Mouse (Mus musculus) ES-Bruce4 (cell line): ENCODE data around the gene 1700008O03Rik. TPM values are rescaled to one million over a fixed set of nuclear protein-coding genes. Genes with fewer than 3 reads are reported as not detected.

Source experiments
- H3K27ac ChIP-seq: 2 replicates; pipeline ENCODE4 v1.5.1; 2012; ENCODE audit warnings: low read length, inconsistent platforms; ENCODE audit not compliant: insufficient read depth
- H3K27me3 ChIP-seq: 2 replicates; pipeline ENCODE4 v1.6.1; 2012; ENCODE audit warnings: mild to moderate bottlenecking, low read length, inconsistent platforms; ENCODE audit not compliant: control insufficient read depth, poor library complexity, insufficient read depth, severe bottlenecking
- H3K36me3 ChIP-seq: 2 replicates; pipeline ENCODE4 v1.6.1; 2012; ENCODE audit warnings: inconsistent platforms, mild to moderate bottlenecking, low read length, moderate library complexity; ENCODE audit not compliant: control insufficient read depth, poor library complexity, insufficient read depth, severe bottlenecking
- H3K4me1 ChIP-seq: one replicate; pipeline ENCODE4 v1.8.1; 2011; ENCODE audit warnings: low read length; ENCODE audit not compliant: control insufficient read depth, insufficient read depth
- H3K4me3 ChIP-seq: 2 replicates; pipeline ENCODE4 v1.5.1; 2011; ENCODE audit warnings: low read depth, mild to moderate bottlenecking, low read length
- H3K9ac ChIP-seq: 2 replicates; pipeline ENCODE4 v1.6.1; 2012; ENCODE audit warnings: low read depth, mild to moderate bottlenecking, inconsistent platforms; ENCODE audit not compliant: poor library complexity, severe bottlenecking
- H3K9me3 ChIP-seq: replicated peaks from 2 replicates; pipeline ENCODE4 v1.6.1; 2012; ENCODE audit warnings: mild to moderate bottlenecking, low read length, inconsistent platforms; ENCODE audit not compliant: control insufficient read depth, poor library complexity, insufficient read depth, severe bottlenecking
- CTCF ChIP-seq: IDR thresholded peaks from one replicate; pipeline ENCODE4 v1.8.1; 2011; ENCODE audit warnings: low read depth, low read length
- EP300 ChIP-seq: IDR thresholded peaks from 2 replicates; pipeline ENCODE4 v1.6.1; 2011; ENCODE audit warnings: low read depth, low read length; ENCODE audit not compliant: insufficient read depth
- POLR2A ChIP-seq: IDR thresholded peaks from one replicate; pipeline ENCODE4 v1.8.1; 2011; ENCODE audit warnings: low read length; ENCODE audit not compliant: insufficient read depth
- polyA plus RNA-seq: library from polyadenylated mRNA; stranded (reverse); fragments of >200 nt; gene quantifications from 2 replicates; pipeline ENCODE4 v1.2.4, GENCODE M21; 2011; ENCODE audit warnings: low read depth; ENCODE audit not compliant: missing spikeins, insufficient read depth, insufficient read length

Gene 1700008O03Rik
- polyA plus RNA-seq, 1 experiment: 8.3 TPM

- peak overlapping the region; percentile 60; the same call in 1 of the 2 replicates for H3K9ac ChIP-seq
- H3K4me1 ChIP-seq: peaks cover 2% of the 10 kb centered on the region
- H3K27ac ChIP-seq: no peak overlapping the region
- H3K9me3 ChIP-seq: no peaks in the 10 kb centered on the region
- peak overlapping the region; percentile 24 for H3K4me3 ChIP-seq
- H3K36me3 ChIP-seq: no peaks in the 10 kb centered on the region
- H3K27me3 ChIP-seq: no peaks in the 10 kb centered on the region
- TF ChIP-seq POLR2A (no peak), CTCF (no peak), EP300 (no peak)
Observed at GRCm38 (mm10) chr7:44358886-44359654, 26.6 kb downstream of the 1700008O03Rik start.

GRCm38 (mm10) chr7:44358012-44358411 is 27.6 kb downstream of the 1700008O03Rik start:
- Histone ChIP-seq H3K27ac (no peak overlapping the region), H3K9ac (no peak overlapping the region), H3K27me3 (no peaks in the 10 kb centered on the region; the same call in none of the 2 replicates), H3K9me3 (no peaks in the 10 kb centered on the region), H3K36me3 (no peaks in the 10 kb centered on the region), H3K4me3 (no peak overlapping the region), H3K4me1 (peaks cover 2% of the 10 kb centered on the region)
- TF ChIP-seq POLR2A: no peak
- TF ChIP-seq CTCF: no peak
- TF ChIP-seq EP300: no peak

DNA sequence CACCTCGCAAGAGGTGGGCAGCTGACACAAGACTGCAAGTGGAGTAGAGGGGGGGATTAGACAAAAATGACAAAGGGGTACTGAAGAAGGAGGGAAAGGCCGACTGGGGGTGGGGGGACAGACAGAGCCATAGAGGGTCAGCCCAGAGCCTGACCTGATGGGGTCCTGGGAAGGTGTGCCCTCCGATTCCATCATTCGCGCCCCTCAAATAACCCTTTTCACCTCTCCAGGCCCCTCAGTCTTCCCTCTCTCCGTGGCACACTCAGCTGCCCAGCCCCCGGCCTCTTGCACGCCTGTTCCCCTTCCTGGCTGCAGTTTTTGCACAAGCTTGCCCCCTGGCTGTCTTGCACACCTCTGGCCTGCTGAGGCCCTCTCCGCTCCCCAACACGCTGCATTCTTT is 28.1 kb downstream of the 1700008O03Rik start:
- peaks cover 2% of the 10 kb centered on the region for H3K4me1 ChIP-seq
- H3K36me3 ChIP-seq: no peaks in the 10 kb centered on the region
- no peak overlapping the region for H3K4me3 ChIP-seq
- peak overlapping the region; percentile 55; the same call in 1 of the 2 replicates for H3K9ac ChIP-seq
- no peaks in the 10 kb centered on the region for H3K9me3 ChIP-seq
- TF ChIP-seq EP300 (no peak), POLR2A (no peak), CTCF (no peak)
- H3K27me3 ChIP-seq: peaks cover 4% of the 10 kb centered on the region
- H3K27ac ChIP-seq: no peak overlapping the region

DNA sequence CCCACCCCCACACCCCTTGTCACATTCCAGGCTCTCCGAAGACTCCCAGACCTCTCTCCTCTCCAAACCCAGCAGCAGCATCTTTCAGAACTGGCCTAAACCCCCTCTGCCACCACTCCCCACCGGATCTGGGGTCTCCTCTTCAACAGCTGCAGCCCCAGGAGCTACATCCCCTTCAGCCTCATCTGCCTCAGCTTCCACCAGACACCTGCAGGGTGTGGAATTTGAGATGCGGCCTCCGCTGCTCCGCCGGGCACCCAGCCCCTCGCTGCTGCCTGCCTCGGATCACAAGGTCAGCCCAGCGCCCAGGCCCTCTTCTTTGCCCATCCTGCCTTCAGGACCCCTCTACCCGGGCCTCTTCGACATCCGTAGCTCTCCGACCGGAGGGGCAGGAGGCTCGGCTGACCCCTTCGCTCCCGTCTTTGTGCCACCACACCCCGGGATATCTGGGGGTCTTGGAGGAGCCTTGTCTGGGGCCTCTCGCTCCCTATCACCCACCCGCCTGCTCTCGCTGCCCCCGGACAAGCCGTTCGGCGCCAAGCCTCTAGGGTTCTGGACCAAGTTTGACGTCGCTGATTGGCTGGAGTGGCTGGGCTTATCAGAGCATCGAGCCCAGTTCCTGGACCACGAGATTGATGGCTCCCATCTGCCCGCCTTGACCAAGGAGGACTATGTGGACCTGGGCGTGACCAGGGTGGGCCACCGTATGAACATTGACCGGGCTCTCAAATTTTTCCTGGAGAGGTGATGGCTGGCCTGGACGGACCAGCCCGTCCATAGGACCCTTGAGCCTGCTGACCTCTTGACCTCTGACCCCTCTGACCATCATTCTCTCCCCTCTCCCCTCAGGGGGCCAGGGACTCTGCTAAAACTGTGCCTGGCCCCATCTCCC is 28.8 kb downstream of the 1700008O03Rik start:
- Histone ChIP-seq H3K4me1 (peaks cover 2% of the 10 kb centered on the region), H3K9ac (peak overlapping the region; percentile 55; the same call in 1 of the 2 replicates), H3K27ac (no peak overlapping the region), H3K27me3 (peaks cover 11% of the 10 kb centered on the region), H3K9me3 (no peaks in the 10 kb centered on the region), H3K4me3 (peak overlapping the region; percentile 48), H3K36me3 (no peaks in the 10 kb centered on the region)
- TF ChIP-seq POLR2A (no peak), EP300 (no peak), CTCF (no peak)

- peaks cover 2% of the 10 kb centered on the region for H3K4me1 ChIP-seq
- H3K27me3 ChIP-seq: peaks cover 12% of the 10 kb centered on the region
- TF ChIP-seq CTCF (no peak), EP300 (no peak), POLR2A (no peak)
- no peak overlapping the region for H3K9ac ChIP-seq
- H3K27ac ChIP-seq: no peak overlapping the region
- no peak overlapping the region for H3K4me3 ChIP-seq
- no peaks in the 10 kb centered on the region for H3K36me3 ChIP-seq
- H3K9me3 ChIP-seq: no peaks in the 10 kb centered on the region
Observed at GRCm38 (mm10) chr7:44355411-44355810, 30.2 kb downstream of the 1700008O03Rik start.
